Mouse (Mus musculus) gastrocnemius, adult 18-20 months (tissue): ENCODE measurements around the gene 2010111I01Rik. TPM values are rescaled to one million over a fixed set of nuclear protein-coding genes. Genes with fewer than 3 reads are reported as not detected.

Source experiments
- DNase-seq: peaks from one replicate; pipeline ENCODE4 v3.0.0; 2021; ENCODE audit warnings: low spot score
- total RNA-seq, 2 experiments: library from RNA; stranded (reverse); gene quantifications; 2 replicates each; pipeline ENCODE4 v1.2.3; 2021

The 2010111I01Rik gene
- total RNA-seq, 2 experiments from 2014 or later: 46.4 to 82.7 TPM

- peak; percentile 63 for DNase-seq
Observed at GRCm38 (mm10) chr13:63258167-63258582, 293.5 kb downstream of the 2010111I01Rik start.

- DNase-seq: no peak
Observed at GRCm38 (mm10) chr13:63258671-63259070, 294.0 kb downstream of the 2010111I01Rik start.

GRCm38 (mm10) chr13:63260133-63260532 is 295.4 kb downstream of the 2010111I01Rik start:
- DNase-seq: no peak

GRCm38 (mm10) chr13:63260753-63261631 is 296.3 kb downstream of the 2010111I01Rik start:
- DNase-seq: peak; percentile 61

- no peak for DNase-seq
Observed at GRCm38 (mm10) chr13:63261676-63262075, 297.0 kb downstream of the 2010111I01Rik start.

- no peak for DNase-seq
Observed at GRCm38 (mm10) chr13:63262168-63262957, 297.7 kb downstream of the 2010111I01Rik start.

GRCm38 (mm10) chr13:63268371-63268770 is 303.7 kb downstream of the 2010111I01Rik start:
- DNase-seq: no peak

- DNase-seq: no peak
Observed at GRCm38 (mm10) chr13:63268776-63269175, 304.1 kb downstream of the 2010111I01Rik start.

GRCm38 (mm10) chr13:63270191-63270590 is 305.5 kb downstream of the 2010111I01Rik start:
- no peak for DNase-seq

GRCm38 (mm10) chr13:63272017-63272601 is 307.4 kb downstream of the 2010111I01Rik start:
- DNase-seq: no peak

- peak; percentile 70 for DNase-seq
Observed at GRCm38 (mm10) chr13:63272602-63273229, 308.0 kb downstream of the 2010111I01Rik start.

- no peak for DNase-seq
Observed at GRCm38 (mm10) chr13:63273859-63274258, 309.2 kb downstream of the 2010111I01Rik start.

- DNase-seq: no peak
Observed at GRCm38 (mm10) chr13:63274488-63275166, 309.9 kb downstream of the 2010111I01Rik start.

GRCm38 (mm10) chr13:63276389-63276788 is 311.7 kb downstream of the 2010111I01Rik start:
- no peak for DNase-seq

- no peak for DNase-seq
Observed at GRCm38 (mm10) chr13:63277316-63277715, 312.6 kb downstream of the 2010111I01Rik start.

- DNase-seq: no peak
Observed at GRCm38 (mm10) chr13:63278141-63278631, 313.5 kb downstream of the 2010111I01Rik start.

GRCm38 (mm10) chr13:63278796-63279475 is 314.2 kb downstream of the 2010111I01Rik start:
- DNase-seq: peak; percentile 43

GRCm38 (mm10) chr13:63279807-63280206 is 315.1 kb downstream of the 2010111I01Rik start:
- DNase-seq: no peak

- DNase-seq: no peak
Observed at GRCm38 (mm10) chr13:63280344-63280743, 315.7 kb downstream of the 2010111I01Rik start.

GRCm38 (mm10) chr13:63281206-63281605 is 316.5 kb downstream of the 2010111I01Rik start:
- DNase-seq: no peak
